Mouse (Mus musculus): ENCODE data around the gene Szt2. TPM values are rescaled to one million over a fixed set of nuclear protein-coding genes. Genes with fewer than 3 reads are reported as not detected.

The Szt2 gene
- polyA plus RNA-seq, 1 experiment from 2014 or later: 8.0 TPM

DNA sequence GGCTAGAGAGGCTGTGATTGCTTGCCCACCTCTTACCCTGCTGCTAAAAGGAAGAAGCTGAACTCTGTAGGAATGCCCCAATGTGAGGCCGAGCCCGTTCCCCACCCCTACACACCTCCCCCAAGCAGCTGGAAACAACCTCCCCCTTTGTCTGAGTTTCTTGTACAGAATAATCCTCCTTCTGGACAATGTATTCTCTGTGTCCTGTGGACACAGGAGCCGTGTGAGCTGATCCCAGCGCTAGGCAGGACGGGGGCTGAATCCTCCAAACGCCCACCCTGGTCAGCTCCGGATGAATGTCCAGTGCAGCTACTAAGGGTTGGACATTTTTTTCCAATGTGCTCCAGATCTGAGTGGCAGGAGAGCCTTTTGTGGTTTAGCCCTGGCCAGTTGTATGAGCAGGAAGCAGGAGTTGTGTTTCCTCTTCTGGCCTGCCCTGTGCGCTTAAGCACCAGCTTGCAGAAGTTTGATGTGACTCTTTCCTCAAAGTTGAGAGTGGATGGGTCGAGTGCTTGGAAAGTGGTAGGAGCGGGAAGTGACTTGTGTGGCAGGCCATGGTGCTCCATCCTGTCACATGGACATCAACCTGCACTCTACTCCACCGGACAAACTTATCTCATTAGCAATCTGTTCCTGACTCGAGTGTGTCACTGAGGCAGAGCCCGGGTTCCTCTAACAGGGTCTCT, 8.2 kb upstream of the Szt2 start:
- peaks cover 92% of the 10 kb centered on the region for H3K36me3 ChIP-seq (ENCODE audit: control insufficient read depth, insufficient read depth, low read length)
- DNase-seq (ENCODE audit: low spot score): no peak
- no peak for ATAC-seq
- no peaks in the 10 kb centered on the region for H3K9me3 ChIP-seq (replicated peaks; ENCODE audit: control insufficient read depth, low read length)
- H3K4me2 ChIP-seq (ENCODE audit: low read length): no peak overlapping the region
- no peak overlapping the region for H3K4me3 ChIP-seq (ENCODE audit: low read depth, low read length)
- H3K27ac ChIP-seq (ENCODE audit: low read depth, low read length): no peak overlapping the region
- no peaks in the 10 kb centered on the region for H3K4me1 ChIP-seq (ENCODE audit: control insufficient read depth, insufficient read depth, low read length)
- H3K9ac ChIP-seq (ENCODE audit: low read length): no peak overlapping the region
- H3K27me3 ChIP-seq (replicated peaks; ENCODE audit: control insufficient read depth, insufficient read depth, low read length): no peaks in the 10 kb centered on the region
- 80% methylated on average over 13 of the region's 13 CpGs for WGBS

DNA sequence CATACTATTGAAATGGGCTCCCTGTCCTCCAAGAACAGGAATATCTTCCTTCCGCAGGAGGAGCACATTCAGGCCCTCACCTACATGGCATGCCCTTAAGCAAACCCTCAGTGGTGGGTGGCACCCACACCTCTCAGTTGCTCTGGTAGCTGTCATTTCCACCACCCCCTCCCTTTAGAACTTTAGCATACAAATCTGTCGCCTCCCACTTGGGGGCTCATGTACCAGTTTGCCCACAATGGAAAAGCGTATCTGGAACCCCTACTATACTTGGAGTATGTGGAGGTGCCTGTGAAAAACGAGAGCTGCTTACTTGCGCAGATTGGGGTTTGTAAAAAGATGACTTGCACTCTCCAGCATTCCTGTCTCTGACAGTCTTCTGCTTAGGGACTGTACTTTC, 7.3 kb upstream of the Szt2 start:
- Histone ChIP-seq H3K4me2 (ENCODE audit: low read length) (no peak overlapping the region), H3K36me3 (ENCODE audit: control insufficient read depth, insufficient read depth, low read length) (peaks cover 92% of the 10 kb centered on the region), H3K27me3 (replicated peaks; ENCODE audit: control insufficient read depth, insufficient read depth, low read length) (no peaks in the 10 kb centered on the region), H3K9me3 (replicated peaks; ENCODE audit: control insufficient read depth, low read length) (no peaks in the 10 kb centered on the region), H3K4me3 (ENCODE audit: low read depth, low read length) (no peak overlapping the region), H3K4me1 (ENCODE audit: control insufficient read depth, insufficient read depth, low read length) (no peaks in the 10 kb centered on the region), H3K9ac (ENCODE audit: low read length) (no peak overlapping the region), H3K27ac (ENCODE audit: low read depth, low read length) (no peak overlapping the region)
- no peak for DNase-seq (ENCODE audit: low spot score)
- 90% methylated on average over 5 of the region's 5 CpGs for WGBS
- ATAC-seq: no peak

DNA sequence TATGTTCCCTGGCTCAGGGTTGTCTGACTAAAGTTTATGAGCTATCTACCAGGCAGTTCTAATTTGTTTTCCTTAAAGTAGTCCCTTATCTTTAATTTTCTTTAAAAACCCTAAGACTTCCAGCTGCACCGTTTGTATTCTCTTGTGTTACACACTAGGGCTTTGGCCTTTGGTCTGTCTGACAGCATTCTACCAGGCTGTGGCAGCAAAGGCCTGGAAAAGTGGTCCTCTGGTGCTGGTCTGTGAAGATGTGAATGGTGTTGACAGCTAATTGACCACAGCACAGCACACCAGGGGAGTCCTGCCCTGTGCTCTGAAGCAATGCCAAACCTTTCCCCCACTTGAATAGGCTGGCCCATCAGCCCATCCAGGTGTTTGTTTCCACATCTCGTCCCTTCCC, 6.7 kb upstream of the Szt2 start:
- Histone ChIP-seq H3K27me3 (replicated peaks; ENCODE audit: control insufficient read depth, insufficient read depth, low read length) (no peaks in the 10 kb centered on the region), H3K27ac (ENCODE audit: low read depth, low read length) (no peak overlapping the region), H3K9me3 (replicated peaks; ENCODE audit: control insufficient read depth, low read length) (no peaks in the 10 kb centered on the region), H3K4me3 (ENCODE audit: low read depth, low read length) (no peak overlapping the region), H3K4me2 (ENCODE audit: low read length) (no peak overlapping the region), H3K36me3 (ENCODE audit: control insufficient read depth, insufficient read depth, low read length) (peaks cover 91% of the 10 kb centered on the region), H3K9ac (ENCODE audit: low read length) (no peak overlapping the region), H3K4me1 (ENCODE audit: control insufficient read depth, insufficient read depth, low read length) (no peaks in the 10 kb centered on the region)
- no peak for ATAC-seq
- DNase-seq (ENCODE audit: low spot score): no peak
- 86% methylated on average over 2 of the region's 2 CpGs for WGBS

DNA sequence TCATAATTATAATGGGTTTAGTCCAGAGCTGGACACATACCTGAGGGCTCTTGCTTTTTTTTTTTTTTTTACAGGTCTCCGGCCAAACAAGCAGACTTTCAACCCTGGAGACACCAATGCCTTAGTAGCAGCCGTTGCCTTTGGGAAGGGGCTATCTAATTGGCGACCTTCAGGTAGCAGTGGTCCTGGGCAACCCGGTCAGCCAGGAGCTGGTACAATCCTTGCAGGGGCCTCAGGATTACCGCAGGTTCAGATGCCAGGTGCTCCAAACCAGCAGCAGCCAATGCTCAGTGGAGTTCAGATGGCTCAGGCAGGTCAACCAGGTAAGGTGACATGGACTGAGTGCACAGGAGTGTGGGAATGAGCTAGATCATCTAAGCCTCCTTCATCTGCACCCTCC, 4.5 kb upstream of the Szt2 start:
- H3K9ac ChIP-seq (ENCODE audit: low read length): no peak overlapping the region
- no peak overlapping the region for H3K4me3 ChIP-seq (ENCODE audit: low read depth, low read length)
- H3K4me1 ChIP-seq (ENCODE audit: control insufficient read depth, insufficient read depth, low read length): peaks cover 7% of the 10 kb centered on the region
- H3K27me3 ChIP-seq (replicated peaks; ENCODE audit: control insufficient read depth, insufficient read depth, low read length): no peaks in the 10 kb centered on the region
- 100% methylated on average over 5 of the region's 5 CpGs for WGBS
- DNase-seq (ENCODE audit: low spot score) (no peak), ATAC-seq (no peak)
- H3K9me3 ChIP-seq (replicated peaks; ENCODE audit: control insufficient read depth, low read length): no peaks in the 10 kb centered on the region
- no peak overlapping the region for H3K27ac ChIP-seq (ENCODE audit: low read depth, low read length)
- H3K36me3 ChIP-seq (ENCODE audit: control insufficient read depth, insufficient read depth, low read length): peaks cover 73% of the 10 kb centered on the region
- no peak overlapping the region for H3K4me2 ChIP-seq (ENCODE audit: low read length)

DNA sequence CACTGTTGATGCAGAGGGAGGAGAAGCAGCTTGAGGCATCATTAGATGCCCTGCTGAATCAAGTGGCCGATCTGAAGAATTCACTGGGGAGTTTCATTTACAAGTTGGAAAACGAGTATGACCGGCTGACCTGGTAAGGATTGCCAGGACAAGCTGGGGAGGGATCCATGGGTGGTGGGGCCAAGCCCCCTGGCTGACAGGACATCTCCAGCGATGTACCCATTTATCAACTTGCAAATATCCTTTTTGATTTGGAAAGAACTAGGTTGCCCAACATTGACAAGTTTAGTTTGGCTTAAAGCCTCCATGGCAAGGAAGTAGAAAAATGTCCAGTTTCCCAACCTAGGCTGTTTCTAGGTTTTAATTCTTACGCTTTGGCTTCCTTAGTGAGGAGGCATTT, 1.8 kb upstream of the Szt2 start:
- Histone ChIP-seq H3K9ac (ENCODE audit: low read length) (no peak overlapping the region), H3K4me3 (ENCODE audit: low read depth, low read length) (no peak overlapping the region), H3K27ac (ENCODE audit: low read depth, low read length) (no peak overlapping the region), H3K27me3 (replicated peaks; ENCODE audit: control insufficient read depth, insufficient read depth, low read length) (no peaks in the 10 kb centered on the region), H3K4me2 (ENCODE audit: low read length) (no peak overlapping the region), H3K36me3 (ENCODE audit: control insufficient read depth, insufficient read depth, low read length) (peaks cover 49% of the 10 kb centered on the region), H3K4me1 (ENCODE audit: control insufficient read depth, insufficient read depth, low read length) (peaks cover 12% of the 10 kb centered on the region), H3K9me3 (replicated peaks; ENCODE audit: control insufficient read depth, low read length) (no peaks in the 10 kb centered on the region)
- DNase-seq (ENCODE audit: low spot score): no peak
- WGBS: 89% methylated on average over 5 of the region's 5 CpGs
- ATAC-seq: no peak

DNA sequence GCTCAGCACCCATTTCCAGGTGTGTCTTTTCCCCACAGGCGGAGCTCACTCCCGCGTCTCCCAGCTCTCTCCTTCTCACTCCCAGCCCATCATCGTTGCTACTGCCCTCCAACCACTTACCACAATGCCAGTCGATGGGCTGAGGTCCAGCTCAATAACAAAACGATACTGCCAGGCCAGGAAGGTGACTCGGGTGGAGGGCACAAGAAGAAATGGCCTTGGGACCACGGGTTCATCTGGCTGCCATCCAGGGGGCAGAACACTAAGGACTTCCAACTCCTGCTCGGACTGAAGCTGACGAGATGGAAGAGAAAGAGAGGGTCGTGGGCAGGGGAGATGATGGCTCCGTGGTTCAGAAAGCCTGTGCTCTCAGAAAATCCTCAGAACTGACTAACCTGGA, 6.4 kb downstream of the Szt2 start:
- DNase-seq (ENCODE audit: low spot score) (no peak), ATAC-seq (no peak)
- H3K4me3 ChIP-seq (ENCODE audit: low read depth, low read length): no peak overlapping the region
- H3K4me1 ChIP-seq (ENCODE audit: control insufficient read depth, insufficient read depth, low read length): no peaks in the 10 kb centered on the region
- H3K9ac ChIP-seq (ENCODE audit: low read length): no peak overlapping the region
- WGBS: 91% methylated on average over 12 of the region's 12 CpGs
- no peak overlapping the region for H3K27ac ChIP-seq (ENCODE audit: low read depth, low read length)
- H3K27me3 ChIP-seq (replicated peaks; ENCODE audit: control insufficient read depth, insufficient read depth, low read length): no peaks in the 10 kb centered on the region
- H3K9me3 ChIP-seq (replicated peaks; ENCODE audit: control insufficient read depth, low read length): no peaks in the 10 kb centered on the region
- peaks cover 64% of the 10 kb centered on the region for H3K36me3 ChIP-seq (ENCODE audit: control insufficient read depth, insufficient read depth, low read length)
- H3K4me2 ChIP-seq (ENCODE audit: low read length): no peak overlapping the region

DNA sequence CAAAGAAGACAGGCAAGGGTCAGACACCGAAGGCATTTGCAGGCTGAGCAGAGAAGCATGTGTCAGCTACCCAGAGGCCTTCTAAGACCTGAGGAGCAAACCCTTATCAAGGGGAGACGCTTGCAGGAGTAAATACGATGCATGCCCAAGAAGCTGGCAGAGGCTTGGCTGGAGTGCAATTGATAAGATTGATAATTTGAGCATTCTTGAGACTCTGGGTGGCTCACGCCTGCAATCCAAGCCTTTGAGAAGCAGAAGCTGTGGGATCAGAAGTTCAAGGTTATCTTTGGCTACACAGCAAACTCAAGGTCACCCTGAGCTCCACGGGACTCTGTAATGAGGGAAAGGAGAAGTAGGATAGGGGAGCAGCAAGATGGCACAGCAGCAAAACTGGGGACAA, 7.2 kb downstream of the Szt2 start:
- WGBS: 95% methylated on average over 5 of the region's 5 CpGs
- DNase-seq (ENCODE audit: low spot score) (no peak), ATAC-seq (no peak)
- Histone ChIP-seq H3K9ac (ENCODE audit: low read length) (no peak overlapping the region), H3K4me1 (ENCODE audit: control insufficient read depth, insufficient read depth, low read length) (no peaks in the 10 kb centered on the region), H3K9me3 (replicated peaks; ENCODE audit: control insufficient read depth, low read length) (no peaks in the 10 kb centered on the region), H3K36me3 (ENCODE audit: control insufficient read depth, insufficient read depth, low read length) (peaks cover 71% of the 10 kb centered on the region), H3K27me3 (replicated peaks; ENCODE audit: control insufficient read depth, insufficient read depth, low read length) (no peaks in the 10 kb centered on the region), H3K4me3 (ENCODE audit: low read depth, low read length) (no peak overlapping the region), H3K27ac (ENCODE audit: low read depth, low read length) (no peak overlapping the region), H3K4me2 (ENCODE audit: low read length) (no peak overlapping the region)

DNA sequence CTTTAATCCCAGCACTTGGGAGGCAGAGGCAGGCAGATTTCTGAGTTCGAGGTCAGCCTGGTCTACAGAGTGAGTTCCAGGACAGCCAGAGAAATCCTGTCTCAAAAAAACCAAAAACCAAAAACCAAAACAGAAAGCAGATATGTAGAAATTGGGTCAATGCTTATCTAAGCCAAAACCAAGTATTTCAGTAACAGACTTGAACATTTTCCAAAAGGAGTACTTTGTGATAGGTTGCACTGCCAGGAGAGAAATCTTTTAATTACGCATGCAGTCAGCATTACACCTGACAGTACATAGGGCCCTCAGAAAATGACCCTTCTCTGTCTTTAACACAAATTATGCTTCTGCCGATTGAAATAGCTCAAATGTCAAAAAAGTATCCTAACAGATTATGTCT, 7.7 kb downstream of the Szt2 start:
- Histone ChIP-seq H3K4me1 (ENCODE audit: control insufficient read depth, insufficient read depth, low read length) (no peaks in the 10 kb centered on the region), H3K4me3 (ENCODE audit: low read depth, low read length) (no peak overlapping the region), H3K27me3 (replicated peaks; ENCODE audit: control insufficient read depth, insufficient read depth, low read length) (no peaks in the 10 kb centered on the region), H3K36me3 (ENCODE audit: control insufficient read depth, insufficient read depth, low read length) (peaks cover 76% of the 10 kb centered on the region), H3K27ac (ENCODE audit: low read depth, low read length) (no peak overlapping the region), H3K4me2 (ENCODE audit: low read length) (no peak overlapping the region), H3K9ac (ENCODE audit: low read length) (no peak overlapping the region), H3K9me3 (replicated peaks; ENCODE audit: control insufficient read depth, low read length) (no peaks in the 10 kb centered on the region)
- DNase-seq (ENCODE audit: low spot score): no peak
- ATAC-seq: no peak
- WGBS: 95% methylated on average over 3 of the region's 3 CpGs

DNA sequence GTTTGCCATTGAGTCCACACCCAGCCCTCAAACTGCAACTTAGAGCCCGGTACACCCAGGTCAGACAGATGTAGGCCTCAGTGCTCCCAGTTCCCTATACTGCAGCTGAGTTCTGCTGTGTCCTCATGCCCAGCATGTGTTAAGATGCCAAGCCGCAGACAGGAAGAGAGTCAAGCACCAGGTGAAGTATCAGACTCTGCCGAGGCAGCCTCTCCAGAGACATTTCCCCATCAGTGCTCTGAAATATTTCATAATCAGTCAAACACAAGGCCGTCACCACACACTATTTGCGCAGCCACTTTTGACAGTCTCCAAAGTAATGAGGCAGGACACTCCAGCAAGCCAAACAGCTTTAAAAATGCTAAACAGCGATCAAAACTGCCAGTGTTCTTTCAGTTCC, 10.7 kb downstream of the Szt2 start:
- peaks cover 98% of the 10 kb centered on the region for H3K36me3 ChIP-seq (ENCODE audit: control insufficient read depth, insufficient read depth, low read length)
- H3K9me3 ChIP-seq (replicated peaks; ENCODE audit: control insufficient read depth, low read length): no peaks in the 10 kb centered on the region
- no peaks in the 10 kb centered on the region for H3K4me1 ChIP-seq (ENCODE audit: control insufficient read depth, insufficient read depth, low read length)
- no peaks in the 10 kb centered on the region for H3K27me3 ChIP-seq (replicated peaks; ENCODE audit: control insufficient read depth, insufficient read depth, low read length)
- DNase-seq (ENCODE audit: low spot score) (no peak), ATAC-seq (no peak)
- no peak overlapping the region for H3K4me3 ChIP-seq (ENCODE audit: low read depth, low read length)
- H3K4me2 ChIP-seq (ENCODE audit: low read length): no peak overlapping the region
- no peak overlapping the region for H3K9ac ChIP-seq (ENCODE audit: low read length)
- 96% methylated on average over 6 of the region's 6 CpGs for WGBS
- H3K27ac ChIP-seq (ENCODE audit: low read depth, low read length): no peak overlapping the region

All from forebrain, embryonic 14.5 days (tissue).